Mouse (Mus musculus) heart, adult 11 months (tissue): ENCODE data around the gene Pex11g.
A peak's percentile ranks its signal among the peaks of the same experiment; 100 is the strongest.

Source experiments
- DNase-seq: peaks from one replicate; pipeline ENCODE4 v3.0.0; 2022

The Pex11g gene

DNA sequence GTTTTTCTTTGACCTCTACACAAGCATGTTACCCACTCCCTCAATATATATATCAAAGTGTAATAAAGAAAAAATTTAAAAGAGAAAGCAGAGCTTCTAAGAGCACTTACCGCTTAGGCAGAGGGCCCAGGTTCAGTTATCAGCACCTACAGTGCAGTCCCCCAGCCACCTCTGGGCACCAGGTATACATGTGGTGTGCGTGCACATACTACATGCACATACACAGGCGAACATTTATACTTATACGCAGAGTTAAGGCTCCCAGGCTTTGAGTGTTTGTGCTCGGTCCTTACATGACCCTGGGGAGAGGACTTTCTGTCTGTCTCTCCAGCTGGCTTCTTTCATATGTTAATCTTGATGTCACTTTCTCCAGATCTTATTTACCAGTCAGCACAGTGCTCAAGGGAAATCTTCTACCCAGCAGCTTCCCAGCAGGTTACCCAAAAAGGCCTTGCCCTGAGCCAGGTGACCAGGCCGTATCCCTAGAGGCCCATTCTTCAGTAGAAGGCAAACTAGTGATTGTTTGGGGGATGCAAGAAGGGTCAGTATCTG lies 52.8 kb downstream of the Pex11g start:
- DNase-seq: no peak

DNA sequence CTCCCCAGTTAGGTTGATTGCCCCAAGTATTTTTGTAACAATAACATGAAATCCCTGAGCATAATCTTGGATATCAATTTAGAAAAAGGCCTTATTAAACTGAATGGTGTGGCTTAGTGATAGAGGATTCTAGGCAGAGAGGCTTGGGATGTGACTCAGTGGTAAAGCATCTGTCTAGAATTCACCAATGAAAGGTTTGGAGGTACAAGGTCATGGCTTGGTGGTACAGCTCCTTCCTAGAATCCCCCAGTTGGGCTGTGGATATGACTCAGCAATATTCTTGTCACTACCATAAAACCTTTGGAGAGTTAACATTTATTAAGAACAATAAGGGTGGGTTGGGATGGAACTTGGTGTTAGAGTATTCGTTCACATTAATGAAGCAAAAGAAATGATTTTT lies 54.7 kb downstream of the Pex11g start:
- DNase-seq: no peak

GRCm38 (mm10) chr8:3411901-3412301 lies 55.6 kb downstream of the Pex11g start:
- DNase-seq: peak; percentile 97

- no peak for DNase-seq
Observed at GRCm38 (mm10) chr8:3411085-3411484, 56.4 kb downstream of the Pex11g start.

DNA sequence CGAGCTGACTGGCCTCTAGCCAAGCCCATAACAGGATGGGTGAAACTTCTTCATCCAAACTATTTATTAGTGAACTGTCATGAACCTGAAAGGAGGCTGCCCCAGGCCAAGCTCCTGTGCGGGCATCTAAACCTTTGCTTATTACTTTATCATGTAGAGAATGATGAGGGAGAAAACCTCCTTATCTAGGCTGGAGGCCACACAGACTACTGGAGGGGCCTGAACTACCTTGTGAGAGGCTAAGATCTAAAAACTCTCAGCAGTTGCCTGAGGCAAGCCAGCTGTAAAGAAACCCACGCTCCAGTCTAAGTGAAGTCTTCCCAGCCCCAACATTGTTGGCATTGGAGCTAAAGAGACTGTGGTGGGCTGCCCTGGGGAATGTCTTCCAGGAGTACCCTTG lies 60.1 kb downstream of the Pex11g start:
- no peak for DNase-seq
